7 mouse cellular contexts compared by ENCODE assay signal in genomic region chr17:56159729-56160128, GRCm38 (mm10). TPM values are rescaled to one million over a fixed set of nuclear protein-coding genes. Genes with fewer than 3 reads are reported as not detected.
A peak's percentile ranks its signal among the peaks of the same experiment; 100 is the strongest.
DNase-seq lines count a peak whose midpoint lies in the region; TF ChIP-seq lines count a peak whose summit lies in the region.

No protein-coding gene starts in this region.

- peaks cover 11% of the 10 kb centered on the region for H3K4me1 ChIP-seq in testis, adult 2 months (ENCODE audit: control insufficient read depth, insufficient read depth, low read length)
- peaks cover 18% of the 10 kb centered on the region for H3K4me1 ChIP-seq in limb, embryonic 10.5 days
- H3K4me1 ChIP-seq in olfactory bulb, adult 2 months (ENCODE audit: control insufficient read depth, insufficient read depth, low read length): peaks cover 4% of the 10 kb centered on the region

- no peak overlapping the region for H3K4me3 ChIP-seq in testis, adult 2 months (ENCODE audit: control insufficient read depth, low read depth, low read length)
- H3K4me3 ChIP-seq in limb, embryonic 10.5 days: no peak overlapping the region
- no peak overlapping the region for H3K4me3 ChIP-seq in olfactory bulb, adult 2 months (ENCODE audit: insufficient read depth, low read depth, low read length)

- H3K36me3 ChIP-seq in testis, adult 2 months (ENCODE audit: control insufficient read depth, insufficient read depth, low read length): no peaks in the 10 kb centered on the region
- no peaks in the 10 kb centered on the region for H3K36me3 ChIP-seq in limb, embryonic 10.5 days

- no peak overlapping the region for H3K27ac ChIP-seq in testis, adult 2 months (ENCODE audit: control insufficient read depth, insufficient read depth, low read depth, low read length)
- H3K27ac ChIP-seq in limb, embryonic 10.5 days: no peak overlapping the region
- H3K27ac ChIP-seq in olfactory bulb, adult 2 months (ENCODE audit: insufficient read depth, low read depth, low read length): no peak overlapping the region

- no peak for TF ChIP-seq POLR2A in testis, adult 2 months (IDR thresholded peaks at IDR 0.05; ENCODE audit: control insufficient read depth, low read depth, low read length)
- no peak for TF ChIP-seq POLR2A in olfactory bulb, adult 2 months (IDR thresholded peaks at IDR 0.05; ENCODE audit: insufficient read depth, low read depth, low read length)

- WGBS in limb, embryonic 10.5 days: 4% methylated on average over 9 of the region's 9 CpGs
- WGBS in olfactory bulb, adult 2 months: 3% methylated on average over 9 of the region's 9 CpGs

- DNase-seq in testis, postnatal 14 days (ENCODE audit: low spot score): no peak
- peak; percentile 82 for DNase-seq in adrenal gland, postnatal 10 days
- peak; percentile 84 for DNase-seq in embryo, embryonic 10.5 days (ENCODE audit: low spot score)
- peak; percentile 67 to 70 for DNase-seq in heart, postnatal 36 days
- peak; percentile 81 for DNase-seq in limb, embryonic 10.5 days (ENCODE audit: low spot score)

- H3K27me3 ChIP-seq in testis, adult 2 months (ENCODE audit: control insufficient read depth, insufficient read depth, low read length): no peaks in the 10 kb centered on the region
- H3K27me3 ChIP-seq in limb, embryonic 10.5 days (ENCODE audit: low read depth, poor library complexity, severe bottlenecking): peaks cover 65% of the 10 kb centered on the region

- intact Hi-C loops in heart, postnatal 36 days (cut with DNase I): loop anchor here (1.0 kb wide), 1 partner anchor 26 kb away; no protein-coding TSS in a partner anchor

- H3K9me3 ChIP-seq in limb, embryonic 10.5 days (replicated peaks): no peaks in the 10 kb centered on the region

- TF ChIP-seq CTCF in testis, adult 2 months (IDR thresholded peaks at IDR 0.05; ENCODE audit: control insufficient read depth, insufficient read depth, insufficient replicate concordance, low read depth, low read length): peak; percentile 65; the same call in 1 of the 2 replicates
- TF ChIP-seq CTCF in olfactory bulb, adult 2 months (IDR thresholded peaks at IDR 0.05; ENCODE audit: insufficient read depth, low read depth, low read length): peak; percentile 96

RNA-seq across cellular contexts. Expression of gene Tnfaip8l1, which starts 2.5 kb away (rescaled TPM):
- polyA plus RNA-seq in testis, adult 2 months (2012; rRNA removed): 0.29 and 0.31 TPM in 2 replicates
- 10 to 100 TPM in 1 of 2 experiments, 1 to 10 TPM in 1; 9.5 to 11.0 TPM for total RNA-seq in adrenal gland, postnatal 10 days (2021)
- 1 to 10 TPM; 1.9 to 2.8 TPM for total RNA-seq in heart, postnatal 36 days (2021)
- polyA plus RNA-seq in limb, embryonic 10.5 days (2016; fragmentation: Nextera tagmentation; extraction: Ambion mirVana): 6.1 and 10.6 TPM in 2 replicates
- polyA plus RNA-seq in olfactory bulb, adult 2 months (2012; ENCODE audit: insufficient read depth, insufficient read length, low replicate concordance, missing spikeins): not detected in 2 replicates

RNA-seq across cellular contexts. Expression of gene Sema6b, which starts 19.6 kb away (rescaled TPM):
- 0.28 and 0.63 TPM in 2 replicates for polyA plus RNA-seq in testis, adult 2 months (2012; rRNA removed)
- total RNA-seq in adrenal gland, postnatal 10 days (2021): 10 to 100 TPM; 13.3 to 14.9 TPM
- total RNA-seq in heart, postnatal 36 days (2021): 10 to 100 TPM in 1 of 2 experiments, 1 to 10 TPM in 1; 7.5 to 10.2 TPM
- 0.88 and 1.0 TPM in 2 replicates for polyA plus RNA-seq in limb, embryonic 10.5 days (2016; fragmentation: Nextera tagmentation; extraction: Ambion mirVana)
- polyA plus RNA-seq in olfactory bulb, adult 2 months (2012; ENCODE audit: insufficient read depth, insufficient read length, low replicate concordance, missing spikeins): not detected in 2 replicates

RNA-seq across cellular contexts. Expression of gene Mydgf, which starts 24.0 kb away (rescaled TPM):
- polyA plus RNA-seq in testis, adult 2 months (2012; rRNA removed): 49.9 and 56.7 TPM in 2 replicates
- total RNA-seq in adrenal gland, postnatal 10 days (2021): 10 to 100 TPM; 55.6 to 61.9 TPM
- total RNA-seq in heart, postnatal 36 days (2021): 10 to 100 TPM; 25.2 to 25.5 TPM
- 78.0 and 80.7 TPM in 2 replicates for polyA plus RNA-seq in limb, embryonic 10.5 days (2016; fragmentation: Nextera tagmentation; extraction: Ambion mirVana)
- polyA plus RNA-seq in olfactory bulb, adult 2 months (2012; ENCODE audit: insufficient read depth, insufficient read length, low replicate concordance, missing spikeins): not detected in 2 replicates

RNA-seq across cellular contexts. Expression of gene Lrg1, which starts 37.9 kb away (rescaled TPM):
- polyA plus RNA-seq in testis, adult 2 months (2012; rRNA removed): 3.7 and 5.7 TPM in 2 replicates
- total RNA-seq in adrenal gland, postnatal 10 days (2021): 10 to 100 TPM; 41.0 to 55.6 TPM
- total RNA-seq in heart, postnatal 36 days (2021): 10 to 100 TPM; 56.1 to 73.6 TPM
- 0.23 TPM in 1 of 2 replicates, not detected in the other for polyA plus RNA-seq in limb, embryonic 10.5 days (2016; fragmentation: Nextera tagmentation; extraction: Ambion mirVana)
- not detected in 2 replicates for polyA plus RNA-seq in olfactory bulb, adult 2 months (2012; ENCODE audit: insufficient read depth, insufficient read length, low replicate concordance, missing spikeins)

RNA-seq across cellular contexts. Expression of gene Plin5, which starts 42.3 kb away (rescaled TPM):
- 1.7 and 2.7 TPM in 2 replicates for polyA plus RNA-seq in testis, adult 2 months (2012; rRNA removed)
- total RNA-seq in adrenal gland, postnatal 10 days (2021): 100 to 1,000 TPM; 102 to 111 TPM
- total RNA-seq in heart, postnatal 36 days (2021): 100 to 1,000 TPM; 171 to 183 TPM
- 0.21 and 0.36 TPM in 2 replicates for polyA plus RNA-seq in limb, embryonic 10.5 days (2016; fragmentation: Nextera tagmentation; extraction: Ambion mirVana)
- polyA plus RNA-seq in olfactory bulb, adult 2 months (2012; ENCODE audit: insufficient read depth, insufficient read length, low replicate concordance, missing spikeins): not detected in 2 replicates

Comparison
In these comparisons a context has a peak if more than half of its experiments do, and no peak if none do; other contexts are left out.
1. RNA of gene Sema6b, which starts 19.6 kb away (polyA plus RNA-seq): not detected in olfactory bulb, adult 2 months; 0.88 to 1.0 TPM in limb, embryonic 10.5 days and 0.28 to 0.63 TPM in testis, adult 2 months; every median in the first group is over 10 times any median in the second.
2. RNA of gene Mydgf, which starts 24.0 kb away (polyA plus RNA-seq): 78.0 to 80.7 TPM in limb, embryonic 10.5 days and 49.9 to 56.7 TPM in testis, adult 2 months; not detected in olfactory bulb, adult 2 months; every median in the first group is over 10 times any median in the second.